Mouse (Mus musculus): ENCODE data around the gene Gdpd5. TPM values are rescaled to one million over a fixed set of nuclear protein-coding genes. Genes with fewer than 3 reads are reported as not detected.

The Gdpd5 gene
- total and polyA plus RNA-seq, 3 experiments: 21.5 to 30.7 (median 26.3) TPM

- TF ChIP-seq CTCF (IDR thresholded peaks at IDR 0.05) (no peak), EP300 (IDR thresholded peaks at IDR 0.05; ENCODE audit: insufficient read depth, low read depth, low read length) (no peak), POLR2A (IDR thresholded peaks at IDR 0.05; ENCODE audit: insufficient read depth, low read depth, low read length) (no peak)
- Histone ChIP-seq H3K4me3 (no peak overlapping the region), H3K27ac (no peak overlapping the region), H3K36me3 (ENCODE audit: control insufficient read depth, insufficient read depth, low read length) (no peaks in the 10 kb centered on the region), H3K4me1 (ENCODE audit: control insufficient read depth, insufficient read depth, low read length) (peaks cover 5% of the 10 kb centered on the region), H3K27me3 (ENCODE audit: control insufficient read depth, insufficient read depth, low read length) (no peaks in the 10 kb centered on the region), H3K9ac (ENCODE audit: low read depth, low read length) (no peak overlapping the region), H3K79me2 (replicated peaks; ENCODE audit: control insufficient read depth, insufficient read depth, low read length) (no peaks in the 10 kb centered on the region)
- no peak for DNase-seq
- WGBS: 83% methylated on average over 11 of the region's 11 CpGs
- intact Hi-C loops (cut with DNase I): no loop called here
Measured at GRCm38 (mm10) chr7:99430246-99430645, 49.0 kb downstream of the Gdpd5 start.

- 46% methylated on average over 14 of the region's 14 CpGs for WGBS
- Histone ChIP-seq H3K4me3 (no peak overlapping the region), H3K4me1 (ENCODE audit: control insufficient read depth, insufficient read depth, low read length) (peaks cover 5% of the 10 kb centered on the region), H3K27ac (no peak overlapping the region), H3K27me3 (ENCODE audit: control insufficient read depth, insufficient read depth, low read length) (no peaks in the 10 kb centered on the region), H3K9ac (ENCODE audit: low read depth, low read length) (no peak overlapping the region), H3K36me3 (ENCODE audit: control insufficient read depth, insufficient read depth, low read length) (no peaks in the 10 kb centered on the region), H3K79me2 (replicated peaks; ENCODE audit: control insufficient read depth, insufficient read depth, low read length) (no peaks in the 10 kb centered on the region)
- DNase-seq: peak in 1 of 2 experiments; percentile 50
- TF ChIP-seq EP300 (IDR thresholded peaks at IDR 0.05; ENCODE audit: insufficient read depth, low read depth, low read length) (no peak), POLR2A (IDR thresholded peaks at IDR 0.05; ENCODE audit: insufficient read depth, low read depth, low read length) (no peak), CTCF (IDR thresholded peaks at IDR 0.05) (no peak)
- intact Hi-C loops (cut with DNase I): no loop called here
Measured at GRCm38 (mm10) chr7:99432248-99432647, 51.0 kb downstream of the Gdpd5 start.

GRCm38 (mm10) chr7:99432863-99433262, 51.6 kb downstream of the Gdpd5 start:
- Histone ChIP-seq H3K27me3 (ENCODE audit: control insufficient read depth, insufficient read depth, low read length) (no peaks in the 10 kb centered on the region), H3K4me3 (no peak overlapping the region), H3K79me2 (replicated peaks; ENCODE audit: control insufficient read depth, insufficient read depth, low read length) (no peaks in the 10 kb centered on the region), H3K9ac (ENCODE audit: low read depth, low read length) (no peak overlapping the region), H3K27ac (no peak overlapping the region), H3K36me3 (ENCODE audit: control insufficient read depth, insufficient read depth, low read length) (no peaks in the 10 kb centered on the region), H3K4me1 (ENCODE audit: control insufficient read depth, insufficient read depth, low read length) (peaks cover 5% of the 10 kb centered on the region)
- WGBS: 88% methylated on average over 6 of the region's 6 CpGs
- DNase-seq: no peak
- no peak for TF ChIP-seq EP300 (IDR thresholded peaks at IDR 0.05; ENCODE audit: insufficient read depth, low read depth, low read length)
- TF ChIP-seq POLR2A (IDR thresholded peaks at IDR 0.05; ENCODE audit: insufficient read depth, low read depth, low read length): no peak
- TF ChIP-seq CTCF (IDR thresholded peaks at IDR 0.05): no peak
- intact Hi-C loops (cut with DNase I): no loop called here

GRCm38 (mm10) chr7:99434672-99435250, 53.5 kb downstream of the Gdpd5 start:
- H3K9ac ChIP-seq (ENCODE audit: low read depth, low read length): no peak overlapping the region

GRCm38 (mm10) chr7:99436530-99436929, 55.3 kb downstream of the Gdpd5 start:
- Histone ChIP-seq H3K27ac (no peak overlapping the region), H3K27me3 (ENCODE audit: control insufficient read depth, insufficient read depth, low read length) (no peaks in the 10 kb centered on the region), H3K4me3 (no peak overlapping the region), H3K79me2 (replicated peaks; ENCODE audit: control insufficient read depth, insufficient read depth, low read length) (no peaks in the 10 kb centered on the region), H3K36me3 (ENCODE audit: control insufficient read depth, insufficient read depth, low read length) (no peaks in the 10 kb centered on the region), H3K4me1 (ENCODE audit: control insufficient read depth, insufficient read depth, low read length) (peaks cover 7% of the 10 kb centered on the region), H3K9ac (ENCODE audit: low read depth, low read length) (no peak overlapping the region)
- intact Hi-C loops (cut with DNase I): no loop called here
- WGBS: 77% methylated on average over 4 of the region's 4 CpGs
- no peak for TF ChIP-seq POLR2A (IDR thresholded peaks at IDR 0.05; ENCODE audit: insufficient read depth, low read depth, low read length)
- TF ChIP-seq CTCF (IDR thresholded peaks at IDR 0.05): no peak
- TF ChIP-seq EP300 (IDR thresholded peaks at IDR 0.05; ENCODE audit: insufficient read depth, low read depth, low read length): no peak
- no peak for DNase-seq

More at GRCm38 (mm10) chr7:99434672-99435250, 53.5 kb downstream of the Gdpd5 start:
- no peak for TF ChIP-seq POLR2A (IDR thresholded peaks at IDR 0.05; ENCODE audit: insufficient read depth, low read depth, low read length)
- no peak for TF ChIP-seq CTCF (IDR thresholded peaks at IDR 0.05)
- no peak for TF ChIP-seq EP300 (IDR thresholded peaks at IDR 0.05; ENCODE audit: insufficient read depth, low read depth, low read length)
- intact Hi-C loops (cut with DNase I): loop anchor here (2.0 kb wide), 1 partner anchor 20 kb away; no protein-coding TSS in a partner anchor
- Histone ChIP-seq H3K27ac (no peak overlapping the region), H3K4me3 (no peak overlapping the region), H3K27me3 (ENCODE audit: control insufficient read depth, insufficient read depth, low read length) (no peaks in the 10 kb centered on the region), H3K36me3 (ENCODE audit: control insufficient read depth, insufficient read depth, low read length) (no peaks in the 10 kb centered on the region), H3K4me1 (ENCODE audit: control insufficient read depth, insufficient read depth, low read length) (peaks cover 5% of the 10 kb centered on the region), H3K79me2 (replicated peaks; ENCODE audit: control insufficient read depth, insufficient read depth, low read length) (no peaks in the 10 kb centered on the region)
- peak in 1 of 2 experiments; percentile 23 for DNase-seq
- WGBS: 39% methylated on average over 12 of the region's 12 CpGs

GRCm38 (mm10) chr7:99438881-99439280, 57.7 kb downstream of the Gdpd5 start:
- intact Hi-C loops (cut with DNase I): no loop called here
- no peaks in the 10 kb centered on the region for H3K79me2 ChIP-seq (replicated peaks; ENCODE audit: control insufficient read depth, insufficient read depth, low read length)
- H3K4me3 ChIP-seq: no peak overlapping the region
- no peak for DNase-seq
- H3K9ac ChIP-seq (ENCODE audit: low read depth, low read length): no peak overlapping the region
- peaks cover 5% of the 10 kb centered on the region for H3K4me1 ChIP-seq (ENCODE audit: control insufficient read depth, insufficient read depth, low read length)
- H3K27ac ChIP-seq: no peak overlapping the region
- no peaks in the 10 kb centered on the region for H3K27me3 ChIP-seq (ENCODE audit: control insufficient read depth, insufficient read depth, low read length)
- no peaks in the 10 kb centered on the region for H3K36me3 ChIP-seq (ENCODE audit: control insufficient read depth, insufficient read depth, low read length)
- WGBS: 72% methylated on average over 10 of the region's 10 CpGs
- TF ChIP-seq CTCF (IDR thresholded peaks at IDR 0.05): peak; percentile 62
- TF ChIP-seq EP300 (IDR thresholded peaks at IDR 0.05; ENCODE audit: insufficient read depth, low read depth, low read length): no peak
